ENCODE assay signal across 9 mouse cellular contexts in the genomic region with DNA sequence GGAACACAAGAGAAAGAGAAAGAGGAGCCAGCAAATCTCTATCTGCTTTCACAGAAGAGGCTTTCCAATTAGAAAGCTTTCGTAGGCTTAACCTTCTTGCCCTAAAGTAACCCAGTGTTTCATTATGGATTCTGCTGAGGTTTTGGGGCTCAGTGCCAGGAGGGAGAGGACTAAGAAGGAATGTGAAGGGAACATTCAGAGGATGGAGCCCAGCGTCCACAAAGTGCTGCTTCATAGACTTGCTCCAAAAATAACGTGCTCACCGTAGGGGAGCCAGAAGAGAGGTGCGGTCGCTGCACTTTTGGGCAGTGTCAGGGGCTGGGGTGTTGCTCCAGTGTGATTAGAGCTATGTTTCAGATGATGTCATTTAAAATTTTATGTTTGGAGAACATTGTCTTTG. TPM values are rescaled to one million over a fixed set of nuclear protein-coding genes. Genes with fewer than 3 reads are reported as not detected.
DNase-seq lines count a peak whose midpoint lies in the region; ATAC-seq lines count a peak whose summit lies in the region.
"Had no signal": no experiment of that assay in that cellular context is flagged by ENCODE, and none has a peak within 500 bp of the region (broad histone marks: within the 10 kb centered on the region; RNA-seq: fewer than 3 reads in every experiment).

No protein-coding gene starts in this region.

- DNase-seq in kidney, adult 11 months: peak; percentile 58
- peak; percentile 75 for DNase-seq in Muller cell, postnatal 12 days (ENCODE audit: inconsistent ontology term)
- peak; percentile 58 for DNase-seq in gastrocnemius, postnatal 10 days
- DNase-seq in kidney, postnatal 25 days: peak; percentile 80 to 85
- no peak for DNase-seq in MN1 (ENCODE audit: low spot score)
- no peak for DNase-seq in adrenal gland, adult (ENCODE audit: inconsistent age in 2 of 2, low spot score in 1 of 2)
- no peak for DNase-seq in cerebellum, adult 9-11 months

- H3K4me2 ChIP-seq in kidney, embryonic 14.5 days (replicated peaks; ENCODE audit: low read depth, low read length): no peak overlapping the region
- H3K4me2 ChIP-seq: neural tube, embryonic 12.5 days had no signal

- ATAC-seq in kidney, embryonic 14.5 days (ENCODE audit: low FRiP score, low TSS enrichment): no peak

- H3K36me3 ChIP-seq in kidney, embryonic 14.5 days (ENCODE audit: control insufficient read depth, insufficient read depth, low read length): no peaks in the 10 kb centered on the region
- H3K36me3 ChIP-seq: neural tube, embryonic 12.5 days had no signal

- no peak overlapping the region for H3K4me3 ChIP-seq in kidney, embryonic 14.5 days (ENCODE audit: low read length)
- H3K4me3 ChIP-seq: neural tube, embryonic 12.5 days had no signal

- no peaks in the 10 kb centered on the region for H3K9me3 ChIP-seq in kidney, embryonic 14.5 days (ENCODE audit: control insufficient read depth, low read length)
- H3K9me3 ChIP-seq: neural tube, embryonic 12.5 days had no signal

- no peaks in the 10 kb centered on the region for H3K27me3 ChIP-seq in kidney, embryonic 14.5 days (ENCODE audit: control insufficient read depth, insufficient read depth, low read length)
- H3K27me3 ChIP-seq: neural tube, embryonic 12.5 days had no signal

- no peak overlapping the region for H3K27ac ChIP-seq in kidney, embryonic 14.5 days (ENCODE audit: low read depth, low read length)
- H3K27ac ChIP-seq: neural tube, embryonic 12.5 days had no signal

- peaks cover 18% of the 10 kb centered on the region for H3K4me1 ChIP-seq in kidney, embryonic 14.5 days (ENCODE audit: control insufficient read depth, insufficient read depth, low read length)

- H3K9ac ChIP-seq in kidney, embryonic 14.5 days (ENCODE audit: low read depth, low read length): no peak overlapping the region
- H3K9ac ChIP-seq: neural tube, embryonic 12.5 days had no signal

- WGBS in kidney, embryonic 14.5 days: 60% methylated on average over 6 of the region's 6 CpGs

RNA-seq across cellular contexts. Expression of a gene that starts 19.6 kb away (rescaled TPM):
- 10.1 and 11.2 TPM in 2 replicates for polyA plus RNA-seq in kidney, embryonic 14.5 days (2014; fragmentation: Nextera tagmentation; extraction: Ambion mirVana)
- total RNA-seq in gastrocnemius, postnatal 10 days (2021): 10 to 100 TPM; 52.7 to 52.9 TPM

RNA-seq across cellular contexts. Expression of a gene that starts 19.7 kb away (rescaled TPM):
- polyA plus RNA-seq in kidney, embryonic 14.5 days (2014; fragmentation: Nextera tagmentation; extraction: Ambion mirVana): 125 and 177 TPM in 2 replicates
- total RNA-seq in gastrocnemius, postnatal 10 days (2021): 10 to 100 TPM; 62.5 to 73.1 TPM

Comparison
In these comparisons a context has a peak if more than half of its experiments do, and no peak if none do; other contexts are left out.
1. DNase-seq: peak in kidney, adult 11 months (single experiment), Muller cell, postnatal 12 days (single experiment), gastrocnemius, postnatal 10 days (single experiment) and kidney, postnatal 25 days (2 of 2); none in MN1 (single experiment), adrenal gland, adult (0 of 2) and cerebellum, adult 9-11 months (single experiment).